Mouse (Mus musculus): ENCODE measurements around the gene Teddm1b. TPM values are rescaled to one million over a fixed set of nuclear protein-coding genes. Genes with fewer than 3 reads are reported as not detected.

Teddm1b gene
- polyA plus RNA-seq, 1 experiment from 2014 or later, result 0.13 TPM

DNA sequence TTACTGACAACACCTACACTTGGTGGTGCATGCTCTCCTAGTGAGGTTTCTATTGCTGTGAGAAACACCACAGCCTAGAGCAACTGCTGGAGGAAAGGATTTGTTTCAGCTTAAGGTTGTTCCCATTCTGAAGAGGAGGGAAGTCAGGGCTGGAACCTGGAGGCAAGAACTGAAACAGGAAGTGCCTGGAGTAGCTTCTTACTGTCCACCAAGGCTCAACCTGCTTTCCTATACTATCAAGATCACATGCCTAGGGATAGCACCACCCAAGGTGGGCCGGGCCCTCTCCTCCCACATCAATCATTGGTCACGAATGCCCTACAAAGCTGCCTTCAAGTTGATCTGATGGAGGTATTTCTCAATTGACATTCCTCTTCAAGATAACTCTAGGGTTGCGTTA, 47.5 kb downstream of the Teddm1b start:
- ATAC-seq (ENCODE audit: insufficient number of reproducible peaks, low FRiP score), result no peak
- H3K27ac ChIP-seq (ENCODE audit: poor library complexity, severe bottlenecking), result no peak overlapping the region
- H3K36me3 ChIP-seq, result no peaks in the 10 kb centered on the region
- no peak overlapping the region for H3K4me2 ChIP-seq
- 87% methylated on average over 3 of the region's 3 CpGs for WGBS
- no peaks in the 10 kb centered on the region for H3K27me3 ChIP-seq (replicated peaks)
- H3K9me3 ChIP-seq (replicated peaks), result no peaks in the 10 kb centered on the region
- no peak overlapping the region for H3K9ac ChIP-seq
- H3K4me3 ChIP-seq, result no peak overlapping the region
- peaks cover 17% of the 10 kb centered on the region for H3K4me1 ChIP-seq (replicated peaks)

DNA sequence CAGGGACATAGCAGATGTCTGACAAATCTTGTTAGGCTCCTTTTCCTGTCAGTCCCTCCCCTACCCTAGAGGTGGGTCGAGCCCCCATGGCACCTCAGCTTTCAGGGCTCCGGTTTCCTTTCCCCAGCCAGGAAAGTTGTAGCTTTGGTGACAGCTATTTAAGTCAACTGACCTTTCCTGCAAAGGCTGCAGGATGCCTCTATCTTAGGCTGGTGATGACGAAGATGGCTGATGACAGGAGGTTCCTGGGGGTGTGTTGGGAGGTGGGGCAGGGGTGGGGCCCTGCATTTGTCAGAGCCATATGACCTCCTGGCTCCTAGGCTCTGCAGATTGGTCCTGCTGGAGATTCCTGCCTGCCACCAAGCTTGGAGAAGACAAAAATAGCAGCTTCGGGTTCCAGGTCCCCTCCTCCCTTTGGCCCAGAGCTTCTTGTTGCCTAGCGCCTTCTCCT, 48.5 kb downstream of the Teddm1b start:
- peak; percentile 86 for ATAC-seq (ENCODE audit: insufficient number of reproducible peaks, low FRiP score)

DNA sequence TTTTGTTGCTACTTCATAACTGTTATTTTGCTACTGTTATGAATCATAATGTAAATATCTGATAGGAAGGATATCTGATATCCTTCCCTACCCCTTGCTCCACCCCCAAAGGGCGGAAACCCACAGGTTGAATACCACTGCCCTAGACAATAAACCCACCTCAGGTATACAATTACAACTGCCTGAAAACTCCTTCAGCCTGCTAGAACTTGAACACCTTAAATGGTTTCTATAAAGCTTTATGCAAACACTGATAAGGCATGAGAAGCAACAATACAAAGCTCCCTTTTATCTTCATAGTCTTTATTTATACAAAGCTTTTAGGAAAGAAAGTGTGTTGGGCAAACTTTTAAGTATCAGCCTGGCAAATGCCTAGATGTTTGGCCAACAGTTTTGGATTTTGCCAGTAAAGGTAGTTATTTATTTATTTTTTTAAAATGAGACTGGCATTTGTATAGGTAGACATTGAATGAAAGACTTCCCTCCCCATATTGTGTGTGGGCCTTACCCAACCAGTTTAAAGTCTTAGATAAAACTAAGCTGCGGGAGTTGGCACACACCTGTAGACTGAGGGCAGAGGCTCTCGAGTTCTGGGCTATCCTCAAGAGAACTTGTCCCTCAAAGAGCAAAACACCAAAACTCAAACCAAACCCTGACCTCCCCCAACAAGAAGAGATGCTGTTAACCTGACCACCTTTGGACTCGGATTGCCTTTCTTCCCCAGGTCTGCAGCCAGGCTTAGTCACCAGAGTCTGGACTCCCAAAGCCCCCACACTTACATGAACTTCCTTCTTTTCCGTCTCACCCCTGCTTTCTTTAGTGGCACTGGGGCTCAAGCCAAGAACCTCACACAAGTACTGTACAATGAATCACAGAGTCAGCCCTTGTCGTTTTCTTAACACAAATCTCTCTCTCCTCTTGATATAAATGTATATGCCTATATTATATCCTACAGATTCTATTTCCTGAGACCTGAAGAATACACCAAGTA, 50.5 kb downstream of the Teddm1b start:
- no peaks in the 10 kb centered on the region for H3K27me3 ChIP-seq (replicated peaks)
- 81% methylated on average over 6 of the region's 6 CpGs for WGBS
- H3K9me3 ChIP-seq (replicated peaks), result 0 out of 2 replicates have a peak, but pooled peaks cover 4% of the 10 kb centered on the region
- no peak overlapping the region for H3K4me3 ChIP-seq
- peaks cover 13% of the 10 kb centered on the region for H3K4me1 ChIP-seq (replicated peaks)
- H3K9ac ChIP-seq, result no peak overlapping the region
- no peak overlapping the region for H3K4me2 ChIP-seq
- no peak for ATAC-seq (ENCODE audit: insufficient number of reproducible peaks, low FRiP score)
- no peak overlapping the region for H3K27ac ChIP-seq (ENCODE audit: poor library complexity, severe bottlenecking)
- no peaks in the 10 kb centered on the region for H3K36me3 ChIP-seq

More for the DNA sequence above, 48.5 kb downstream of the Teddm1b start:
- H3K4me2 ChIP-seq, result peak overlapping the region; percentile 6; the same call in 1 of the 2 replicates
- H3K9me3 ChIP-seq (replicated peaks), result 0 out of 2 replicates have a peak, but pooled peaks cover 4% of the 10 kb centered on the region
- no peaks in the 10 kb centered on the region for H3K36me3 ChIP-seq
- H3K27me3 ChIP-seq (replicated peaks), result no peaks in the 10 kb centered on the region
- whole genome bisulfite sequencing, result 8% methylated on average over 5 of the region's 5 CpGs
- H3K4me3 ChIP-seq, result no peak overlapping the region
- H3K4me1 ChIP-seq (replicated peaks), result peaks cover 17% of the 10 kb centered on the region
- H3K27ac ChIP-seq (ENCODE audit: poor library complexity, severe bottlenecking), result peak overlapping the region; percentile 83
- no peak overlapping the region for H3K9ac ChIP-seq

Small RNAs within 50 kb of the gene (microRNA-seq; reads per million reads assigned to microRNA genes)
- gene Mir8114, result 17.4 reads per million, percentile 31 among the genes with 10 or more reads in this experiment

Other genes starting within 250 kb of the Teddm1b start
- gene Rgs8, start 221.3 kb upstream of the Teddm1b start, polyA plus RNA-seq (2016; fragmentation: Nextera tagmentation; extraction: Ambion mirVana), result 0.90 and 1.1 TPM in 2 replicates
- gene Rgs16, start 134.0 kb upstream of the Teddm1b start, polyA plus RNA-seq (2016; fragmentation: Nextera tagmentation; extraction: Ambion mirVana), result 4.7 and 5.2 TPM in 2 replicates
- 11.8 and 12.8 TPM in 2 replicates for gene Rnasel, start 124.9 kb upstream of the Teddm1b start, polyA plus RNA-seq (2016; fragmentation: Nextera tagmentation; extraction: Ambion mirVana)
- not detected in 2 replicates for gene Rgsl1, start 30.2 kb upstream of the Teddm1b start, polyA plus RNA-seq (2016; fragmentation: Nextera tagmentation; extraction: Ambion mirVana)
- not detected in 2 replicates for gene Teddm1a, start 17.4 kb downstream of the Teddm1b start, polyA plus RNA-seq (2016; fragmentation: Nextera tagmentation; extraction: Ambion mirVana)
- 55.2 and 58.4 TPM in 2 replicates for gene Glul, start 25.6 kb downstream of the Teddm1b start, polyA plus RNA-seq (2016; fragmentation: Nextera tagmentation; extraction: Ambion mirVana)
- gene Teddm2, start 25.9 kb downstream of the Teddm1b start, polyA plus RNA-seq (2016; fragmentation: Nextera tagmentation; extraction: Ambion mirVana), result 0.15 and 0.31 TPM in 2 replicates

All from heart, embryonic 12.5 days (tissue).